Mouse (Mus musculus) hindbrain, postnatal 0 days (tissue): ENCODE data around the gene Phc2. TPM values are rescaled to one million over a fixed set of nuclear protein-coding genes. Genes with fewer than 3 reads are reported as not detected.
A peak's percentile ranks its signal among the peaks of the same experiment; 100 is the strongest.

Experiments
- ATAC-seq: fragments of 200-750 bp; cut with Nextera tagmentation; 2 replicates; pipeline ENCODE4 v1.8.0; 2017; ENCODE audit warnings: mild to moderate bottlenecking, moderate TSS enrichment, moderate library complexity
- DNase-seq: peaks from one replicate; pipeline ENCODE4 v3.0.0-alpha.2; 2015; ENCODE audit warnings: low spot score
- H3K27ac ChIP-seq: fragments of 300-500 bp; sonication (generic); 2 replicates; pipeline ENCODE4 v1.5.1; 2014; ENCODE audit warnings: mild to moderate bottlenecking
- H3K27me3 ChIP-seq: fragments of 300-500 bp; sonication (generic); 2 replicates; pipeline ENCODE4 v1.6.1; 2014; ENCODE audit warnings: low read length, mixed read lengths; ENCODE audit not compliant: insufficient read depth
- H3K36me3 ChIP-seq: fragments of 300-500 bp; sonication (generic); 2 replicates; pipeline ENCODE4 v1.6.1; 2014; ENCODE audit warnings: low read length, mixed read lengths; ENCODE audit not compliant: insufficient read depth
- H3K4me1 ChIP-seq: fragments of 300-500 bp; sonication (generic); 2 replicates; pipeline ENCODE4 v1.6.1; 2014; ENCODE audit warnings: antibody characterized with exemption, low read length, mixed read lengths; ENCODE audit not compliant: insufficient read depth
- H3K4me2 ChIP-seq: fragments of 300-500 bp; sonication (generic); 2 replicates; pipeline ENCODE4 v1.6.1; 2014; ENCODE audit warnings: low read depth, mild to moderate bottlenecking, low read length, moderate library complexity, mixed read lengths
- H3K4me3 ChIP-seq: fragments of 300-500 bp; sonication (generic); 2 replicates; pipeline ENCODE4 v1.5.1; 2014; ENCODE audit warnings: low read length
- H3K9ac ChIP-seq: fragments of 300-500 bp; sonication (generic); replicated peaks from 2 replicates; pipeline ENCODE4 v1.6.1; 2014; ENCODE audit warnings: mild to moderate bottlenecking, low read length, moderate library complexity, mixed read lengths
- H3K9me3 ChIP-seq: fragments of 300-500 bp; sonication (generic); 2 replicates; pipeline ENCODE4 v1.6.1; 2016; ENCODE audit warnings: low read length, mixed read lengths
- CTCF ChIP-seq: IDR thresholded peaks from 2 replicates; pipeline ENCODE4 v1.5.1; 2016; ENCODE audit warnings: antibody characterized with exemption, control low read depth, low read depth
- WGBS: fragments of 180-500 bp; shearing (Covaris S2); extraction: QIAGEN DNeasy Blood & Tissue Kit; methylation state at CpG from one replicate; pipeline ENCODE4 v1.1.7; 2014; 5-methylcytosine and 5-hydroxymethylcytosine counted together
- polyA plus RNA-seq: library from polyadenylated mRNA; unstranded; fragments of >200 nt; fragmentation: Nextera tagmentation; extraction: Ambion mirVana; gene quantifications from 2 replicates; pipeline ENCODE4 v1.2.1, GENCODE M21; 2015
- total RNA-seq: library from RNA; depleted of rRNA; stranded (reverse); fragments of >200 nt; gene quantifications from 2 replicates; pipeline ENCODE4 v1.2.3, GENCODE M21; 2014

Gene Phc2
- total and polyA plus RNA-seq, 2 experiments from 2014 or later, result 50.7 to 125 TPM

DNA sequence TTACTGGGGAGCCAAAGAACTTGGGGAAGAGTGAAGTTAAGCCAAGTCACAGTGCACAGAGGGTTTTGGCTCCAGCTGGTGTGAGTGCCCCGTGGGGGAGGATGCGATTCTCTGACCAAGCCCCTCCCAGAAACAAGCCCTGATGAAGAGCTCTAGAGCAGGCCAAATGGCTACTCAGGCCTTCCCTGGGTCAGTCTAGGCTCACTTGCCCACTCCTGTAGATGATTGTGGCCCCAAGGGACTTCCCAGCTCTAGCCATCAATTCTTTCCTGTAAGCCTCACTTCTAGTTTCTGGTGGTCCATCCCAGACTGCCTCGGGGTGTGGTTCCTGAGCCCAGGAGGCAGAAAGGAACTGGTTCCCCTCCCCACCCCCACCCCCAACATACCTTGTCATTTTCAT lies 100.6 kb downstream of the Phc2 start, which contains the start of gene A3galt2:
Gene A3galt2 (plus strand): TSS at position 301 of the 400 bp plus-strand sequence.
- WGBS, result 78% methylated on average over 3 of the region's 3 CpGs
- TF ChIP-seq CTCF, result no peak
- no peak within 1 kb of the TSS for H3K9ac ChIP-seq
- ATAC-seq (no peak), DNase-seq (no peak)
- peaks cover 37% of the 10 kb centered on the region for H3K36me3 ChIP-seq
- H3K9me3 ChIP-seq, result no peaks in the 10 kb centered on the region
- no peaks in the 10 kb centered on the region for H3K27me3 ChIP-seq
- peak within 1 kb of the TSS; percentile 54 for H3K27ac ChIP-seq
- no peaks in the 10 kb centered on the region for H3K4me1 ChIP-seq
- no peak within 1 kb of the TSS for H3K4me2 ChIP-seq
- no peak within 1 kb of the TSS for H3K4me3 ChIP-seq

DNA sequence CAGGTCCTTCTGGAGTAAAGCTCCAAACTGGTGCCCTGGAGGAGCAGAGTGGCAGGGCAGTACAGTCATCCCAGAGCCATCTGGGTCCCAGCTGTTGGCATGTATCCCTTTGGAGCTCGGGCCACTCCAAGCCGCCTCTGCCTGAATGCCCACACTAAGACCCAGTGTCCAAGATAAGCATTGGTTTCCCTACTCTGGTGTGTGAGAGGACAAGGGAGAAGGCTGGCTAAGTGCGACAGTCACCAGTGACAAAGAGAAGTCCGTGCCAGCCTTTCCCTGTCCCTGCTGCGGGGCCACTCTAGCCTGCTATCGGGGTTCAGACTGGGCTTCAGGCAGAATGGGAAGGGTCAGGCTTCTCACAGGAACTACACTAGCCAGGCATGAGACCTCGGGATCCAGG lies 101.4 kb downstream of the Phc2 start:
- no peak overlapping the region for H3K4me3 ChIP-seq
- DNase-seq (peak; percentile 46), ATAC-seq (peak; percentile 63; the same call in 1 of the 2 replicates)
- TF ChIP-seq CTCF, result peak; percentile 22; the same call in 1 of the 2 replicates
- peak overlapping the region; percentile 54; the same call in 1 of the 2 replicates for H3K27ac ChIP-seq
- no peak overlapping the region for H3K4me2 ChIP-seq
- H3K9ac ChIP-seq, result no peak overlapping the region
- no peaks in the 10 kb centered on the region for H3K4me1 ChIP-seq
- peaks cover 29% of the 10 kb centered on the region for H3K36me3 ChIP-seq
- 54% methylated on average over 7 of the region's 7 CpGs for WGBS
- no peaks in the 10 kb centered on the region for H3K9me3 ChIP-seq
- no peaks in the 10 kb centered on the region for H3K27me3 ChIP-seq

DNA sequence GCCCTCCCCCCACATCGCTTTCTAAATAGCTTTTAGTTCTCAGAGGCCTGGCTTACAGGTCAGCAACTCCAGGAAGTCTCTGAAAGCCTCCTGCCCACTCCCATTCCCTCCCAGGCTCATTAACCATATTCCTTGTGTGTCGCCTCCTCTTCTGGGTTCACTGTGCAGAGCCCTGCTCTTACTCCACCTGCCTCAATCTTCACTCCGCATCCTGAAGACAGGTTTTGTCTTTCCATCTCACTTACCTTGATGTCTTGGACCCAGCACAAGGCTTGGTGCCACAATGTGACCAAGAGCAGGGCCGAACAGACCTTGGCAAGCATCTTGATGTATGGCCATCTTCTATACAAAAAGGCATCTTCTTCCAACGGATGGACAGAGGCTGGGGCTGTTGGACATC lies 104.7 kb downstream of the Phc2 start:
- WGBS, result 75% methylated on average over 5 of the region's 5 CpGs
- Histone ChIP-seq H3K4me1 (no peaks in the 10 kb centered on the region), H3K4me3 (no peak overlapping the region), H3K9ac (no peak overlapping the region), H3K4me2 (no peak overlapping the region), H3K27ac (no peak overlapping the region), H3K9me3 (no peaks in the 10 kb centered on the region), H3K27me3 (no peaks in the 10 kb centered on the region), H3K36me3 (no peaks in the 10 kb centered on the region; the same call in 1 of the 2 replicates)
- no peak for TF ChIP-seq CTCF
- DNase-seq, result no peak
- ATAC-seq, result no peak

DNA sequence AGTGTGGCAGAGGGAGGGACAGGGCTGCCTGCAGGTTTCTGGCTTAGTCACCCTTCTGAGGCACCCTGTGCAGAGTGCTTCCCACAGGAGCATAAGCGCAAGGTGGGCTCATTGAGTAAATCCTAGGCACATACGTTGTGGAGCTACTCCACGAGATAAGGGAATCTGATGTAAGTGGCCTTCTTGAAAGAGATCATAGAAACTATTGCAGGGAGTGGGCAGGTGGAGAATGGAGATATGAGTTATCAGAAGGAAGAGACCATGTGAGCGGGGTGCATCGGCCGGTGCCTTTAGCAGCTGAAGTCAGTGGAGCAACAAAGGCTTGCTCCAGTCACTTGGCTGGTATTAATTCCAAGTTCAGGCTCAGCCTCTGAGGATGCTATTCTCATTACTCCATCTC lies 105.5 kb downstream of the Phc2 start:
- no peak overlapping the region for H3K4me3 ChIP-seq
- no peaks in the 10 kb centered on the region for H3K9me3 ChIP-seq
- DNase-seq (no peak), ATAC-seq (no peak)
- no peaks in the 10 kb centered on the region; the same call in 1 of the 2 replicates for H3K36me3 ChIP-seq
- no peak overlapping the region for H3K9ac ChIP-seq
- no peaks in the 10 kb centered on the region for H3K27me3 ChIP-seq
- TF ChIP-seq CTCF, result no peak
- H3K4me2 ChIP-seq, result no peak overlapping the region
- WGBS, result 92% methylated on average over 6 of the region's 6 CpGs
- H3K27ac ChIP-seq, result no peak overlapping the region
- no peaks in the 10 kb centered on the region for H3K4me1 ChIP-seq

DNA sequence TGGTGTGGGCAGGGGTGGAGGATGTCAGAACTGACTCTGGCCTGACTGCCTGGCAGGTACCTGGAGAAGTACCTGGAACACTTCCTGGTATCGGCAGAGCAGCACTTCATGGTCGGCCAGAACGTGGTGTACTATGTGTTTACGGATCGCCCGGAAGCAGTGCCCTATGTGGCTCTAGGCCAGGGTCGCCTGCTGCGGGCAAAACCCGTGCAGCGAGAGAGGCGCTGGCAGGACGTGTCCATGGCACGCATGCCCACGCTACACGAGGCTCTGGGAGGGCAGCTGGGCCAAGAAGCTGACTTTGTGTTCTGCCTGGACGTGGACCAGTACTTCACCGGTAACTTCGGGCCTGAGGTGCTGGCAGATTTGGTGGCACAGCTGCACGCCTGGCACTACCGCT lies 112.4 kb downstream of the Phc2 start:
- H3K9me3 ChIP-seq, result no peaks in the 10 kb centered on the region
- no peak overlapping the region for H3K4me3 ChIP-seq
- no peak for ATAC-seq
- 87% methylated on average over 20 of the region's 20 CpGs for WGBS
- H3K27me3 ChIP-seq, result no peaks in the 10 kb centered on the region
- H3K9ac ChIP-seq, result no peak overlapping the region
- no peak for TF ChIP-seq CTCF
- no peak for DNase-seq
- H3K36me3 ChIP-seq, result no peaks in the 10 kb centered on the region
- H3K4me1 ChIP-seq, result no peaks in the 10 kb centered on the region
- no peak overlapping the region for H3K27ac ChIP-seq
- H3K4me2 ChIP-seq, result no peak overlapping the region

DNA sequence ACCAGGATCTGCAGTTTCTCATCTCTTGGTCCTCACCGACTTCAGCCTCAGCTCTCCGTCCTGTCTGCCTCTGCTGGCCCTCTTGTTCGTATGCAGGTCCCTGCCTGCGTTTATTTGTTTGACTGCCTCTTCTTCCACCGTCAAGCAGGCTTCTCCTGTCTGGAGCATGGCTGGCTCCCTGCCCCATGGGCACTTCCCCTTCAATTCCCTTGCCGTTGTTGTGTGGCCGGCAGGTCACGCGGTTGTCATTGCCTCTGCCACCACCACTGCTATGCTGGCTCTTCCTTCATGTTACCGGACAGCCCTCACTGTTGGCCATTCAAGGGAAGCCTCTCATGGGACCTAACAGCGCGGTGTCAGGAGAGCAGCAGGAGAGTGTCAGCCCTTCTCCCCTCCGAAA lies 113.6 kb downstream of the Phc2 start:
- H3K27me3 ChIP-seq, result no peaks in the 10 kb centered on the region
- H3K4me1 ChIP-seq, result no peaks in the 10 kb centered on the region
- ATAC-seq, result no peak
- no peak for DNase-seq
- no peak overlapping the region for H3K27ac ChIP-seq
- no peaks in the 10 kb centered on the region for H3K9me3 ChIP-seq
- no peak overlapping the region for H3K4me3 ChIP-seq
- TF ChIP-seq CTCF, result no peak
- WGBS, result 64% methylated on average over 13 of the region's 13 CpGs
- no peaks in the 10 kb centered on the region; the same call in 1 of the 2 replicates for H3K36me3 ChIP-seq
- no peak overlapping the region for H3K4me2 ChIP-seq
- no peak overlapping the region for H3K9ac ChIP-seq

DNA sequence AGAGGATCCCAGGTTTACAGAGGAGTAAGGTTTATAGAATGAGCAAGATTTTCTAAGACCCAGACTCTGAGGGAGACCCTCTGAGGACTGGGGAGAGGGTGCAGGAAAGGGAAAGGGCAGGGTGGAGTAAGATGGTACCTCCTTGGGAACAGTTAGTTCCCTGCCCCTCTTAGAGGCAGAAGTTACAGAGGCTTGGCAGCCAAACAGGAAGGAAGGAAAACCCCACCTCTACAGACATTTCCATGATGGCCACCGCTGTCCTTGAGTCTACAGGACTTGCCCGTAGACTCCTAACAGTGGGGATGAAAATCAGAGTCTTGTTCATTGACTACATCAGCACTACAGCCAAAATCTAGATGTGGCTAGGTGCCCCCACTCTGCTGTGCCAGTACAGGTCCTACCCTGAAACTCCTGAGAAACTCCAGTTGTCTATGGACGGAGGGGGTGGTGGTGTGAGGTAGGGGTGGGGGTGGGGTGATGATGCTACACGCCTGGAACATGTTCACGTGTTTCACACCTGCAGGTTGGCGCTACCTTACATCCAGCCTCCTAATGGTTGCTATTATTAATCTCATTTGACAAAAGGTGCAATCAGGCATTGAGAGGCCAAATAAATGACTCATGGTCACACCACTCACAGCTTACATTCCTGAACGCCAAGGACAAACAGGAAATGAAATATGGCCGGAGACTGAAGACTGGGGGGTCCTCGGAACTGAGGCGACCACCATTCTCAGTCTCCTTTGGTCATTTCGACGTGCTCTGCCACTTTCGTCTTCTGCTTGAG lies 115.3 kb downstream of the Phc2 start:
- Histone ChIP-seq H3K4me2 (no peak overlapping the region), H3K36me3 (peaks cover 3% of the 10 kb centered on the region; the same call in 1 of the 2 replicates), H3K4me3 (no peak overlapping the region), H3K9me3 (no peaks in the 10 kb centered on the region), H3K4me1 (no peaks in the 10 kb centered on the region), H3K27ac (no peak overlapping the region), H3K27me3 (no peaks in the 10 kb centered on the region), H3K9ac (no peak overlapping the region)
- WGBS, result 84% methylated on average over 13 of the region's 13 CpGs
- ATAC-seq (no peak), DNase-seq (no peak)
- TF ChIP-seq CTCF, result no peak
